Mouse (Mus musculus) kidney, adult 2 months (tissue): ENCODE measurements at regions not wholly inside any gene's neighbourhood (a gene's known extent, or its start where the extent isn't known, plus 50 kb on each side); places are given as distances from the start of the nearest gene placed in this dataset.

Experiments
- CTCF ChIP-seq: fragments of 200-500 bp; conservative IDR thresholded peaks from 2 replicates; pipeline ENCODE4 v1.5.1; 2011; ENCODE audit warnings: low read depth, mild to moderate bottlenecking, control low read depth, low read length, moderate library complexity, mixed read lengths; ENCODE audit not compliant: insufficient read depth, insufficient read length
- POLR2A ChIP-seq: fragments of 200-500 bp; IDR thresholded peaks from one replicate; pipeline ENCODE4 v1.6.1; 2011; ENCODE audit warnings: low read depth, low read length, control low read depth

DNA sequence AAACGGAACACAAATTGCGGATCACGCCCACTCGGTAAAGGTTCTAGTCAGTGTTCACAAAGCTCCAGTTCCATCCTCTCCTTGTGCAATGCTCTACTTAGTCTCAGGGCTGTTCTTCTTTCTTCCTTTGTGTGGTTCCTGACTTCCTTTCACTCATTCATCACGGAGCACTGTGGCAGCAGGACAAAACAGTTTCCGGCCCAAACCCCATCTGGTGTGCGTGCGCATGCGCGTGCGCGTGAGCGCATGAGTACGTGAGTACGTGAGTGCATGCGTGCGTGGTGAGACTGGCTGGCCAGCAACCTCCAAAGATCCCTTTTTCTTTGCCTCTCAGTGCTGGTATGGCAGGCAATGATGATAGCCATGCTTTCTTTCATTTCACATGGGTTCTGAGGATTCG lies 62.5 kb upstream of the Gm21915 start:
- TF ChIP-seq POLR2A, result no peak
- no peak for TF ChIP-seq CTCF
